Mouse (Mus musculus) heart, postnatal 14 days (tissue): Measurements from ENCODE around the gene Duxbl1. TPM values are rescaled to one million over a fixed set of nuclear protein-coding genes. Genes with fewer than 3 reads are reported as not detected.
"Not testable (repeated sequence)": the region's sequence is repeated elsewhere in the genome, so short reads cannot be mapped to it uniquely, and the experiment has no call there.

Experiments
- DNase-seq, 2 experiments: peaks; one replicate each; pipeline ENCODE4 v3.0.0; 2021 to 2022
- intact Hi-C: fragments of 180-260 bp; cut with DNase I; formaldehyde crosslinking; loops from one replicate; pipeline ENCODE4 v1.15.1; 2025
- long read RNA-seq, 2 experiments: library from polyadenylated mRNA; stranded (forward); transcript quantifications; one replicate each; pipeline ENCODE4 v2.0.0; 2021
- total RNA-seq, 2 experiments: library from RNA; stranded (reverse); gene quantifications; 2 replicates each; pipeline ENCODE4 v1.2.3; 2021

The Duxbl1 gene
- total RNA-seq = under 1 TPM in 1 of 2 experiments, not detected in 1; 0.39 TPM
- long read RNA-seq, experiment 1 = 0 reads
- long read RNA-seq, experiment 2, partial matches to known transcripts = 0 of 2 reads
- long read RNA-seq, experiment 2, other reads (novel, unspliced or antisense) = 2 of 2 reads

DNA sequence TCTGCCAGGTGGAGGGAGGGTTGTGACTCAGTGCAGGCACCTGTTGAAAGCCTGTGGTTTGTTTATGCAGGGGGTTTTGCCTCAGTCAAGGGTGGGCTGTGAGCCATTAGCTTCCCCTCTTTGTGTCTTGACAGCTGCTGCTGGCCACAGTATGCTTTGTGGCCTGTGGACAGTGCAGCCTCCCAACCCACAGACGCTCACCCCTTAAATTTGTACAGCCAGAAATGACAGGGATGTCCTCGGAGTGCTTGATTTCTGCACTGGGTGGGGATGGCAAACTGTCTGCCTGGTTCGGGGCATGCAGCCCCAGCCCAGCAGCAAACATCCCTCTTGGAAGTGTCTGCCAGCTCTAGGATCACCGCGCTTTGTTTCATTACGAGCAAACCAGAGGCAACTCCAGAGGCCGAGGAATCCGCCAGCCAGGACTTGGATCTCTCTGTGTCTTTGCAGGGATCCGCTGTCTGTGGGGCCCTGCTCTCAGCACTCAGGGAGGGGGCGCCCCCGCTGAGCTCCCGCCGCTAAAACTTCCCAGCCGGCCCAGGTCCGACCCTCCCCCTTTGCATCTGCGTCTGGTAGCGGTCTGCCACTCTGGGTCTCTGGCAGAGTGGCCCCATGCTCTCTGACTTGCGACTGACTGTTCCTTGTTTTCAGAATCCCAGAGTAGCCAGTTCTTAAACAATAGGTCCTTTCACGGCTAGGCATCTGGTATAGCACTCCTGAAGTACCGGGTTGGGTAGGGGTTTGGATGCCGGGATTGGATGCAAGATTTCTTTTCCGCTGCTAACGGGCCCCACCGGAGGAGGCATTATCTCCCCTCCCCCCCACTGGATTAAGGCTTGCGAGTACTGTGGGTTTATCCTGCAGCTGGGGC is at the start of gene Duxbl1:
Duxbl1 (plus strand) TSS at position 207 of the 871 bp plus-strand sequence.
- intact Hi-C loops, DNase-seq: not testable (repeated sequence)

DNA sequence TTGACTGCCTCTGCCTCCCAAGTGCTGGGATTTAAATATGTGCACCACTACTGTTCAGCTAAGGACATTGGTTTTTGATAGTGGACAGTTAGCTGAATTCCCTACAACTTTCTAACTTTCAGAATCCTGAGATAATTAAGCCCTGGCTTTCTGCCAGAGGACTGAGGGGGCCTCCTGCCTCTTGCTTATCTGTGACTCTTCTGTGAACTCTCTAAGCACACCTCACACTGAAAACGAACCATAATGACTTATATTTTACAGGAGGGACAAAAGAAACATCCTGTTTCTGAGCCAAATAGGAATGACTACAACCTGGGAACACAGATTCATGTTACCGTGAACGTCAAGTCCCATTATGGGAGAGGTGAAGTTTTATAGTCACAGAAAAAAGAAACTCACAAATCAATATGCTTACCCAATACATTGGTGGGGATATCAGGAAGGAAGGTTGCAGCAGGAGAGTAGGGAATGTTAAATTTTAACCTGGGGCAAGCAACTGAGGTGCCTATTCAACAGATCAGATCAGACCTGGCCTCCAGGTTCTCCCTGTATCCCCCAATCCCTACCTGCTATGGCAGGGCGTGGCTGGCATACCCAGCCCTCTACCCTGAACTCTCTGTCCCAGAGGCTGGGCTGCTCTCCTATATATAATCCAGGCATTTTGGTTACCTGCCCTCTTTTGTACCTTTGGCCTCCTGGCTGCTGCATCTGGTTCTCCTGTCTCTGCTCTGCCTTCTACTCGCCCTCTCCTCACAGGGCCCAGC is 41.3 kb upstream of the Duxbl1 start:
- intact Hi-C loops, DNase-seq: not testable (repeated sequence)

DNA sequence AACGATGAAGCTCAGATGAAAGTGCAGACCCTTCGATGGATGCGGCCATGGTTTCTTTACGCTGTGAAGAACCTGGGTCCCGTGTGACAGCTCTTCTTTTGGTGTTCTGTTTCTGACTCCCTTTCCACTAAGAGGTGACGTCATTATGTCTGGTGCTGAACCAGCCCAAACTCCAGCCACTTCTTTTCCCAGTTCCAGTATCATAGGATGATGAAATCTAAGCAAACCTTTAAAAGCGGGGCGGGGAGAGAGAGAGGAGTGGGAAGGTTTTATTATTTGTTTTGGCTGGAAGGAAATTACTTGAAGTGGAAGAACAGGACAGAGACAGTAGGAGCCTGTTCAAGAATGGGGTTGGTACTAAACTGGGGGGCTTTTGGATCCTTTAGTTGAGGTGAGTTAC is 40.4 kb upstream of the Duxbl1 start, which contains the start of gene Cphx1:
Cphx1 (plus strand) TSS at position 301 of the 400 bp plus-strand sequence.
- intact Hi-C loops, DNase-seq: not testable (repeated sequence)

DNA sequence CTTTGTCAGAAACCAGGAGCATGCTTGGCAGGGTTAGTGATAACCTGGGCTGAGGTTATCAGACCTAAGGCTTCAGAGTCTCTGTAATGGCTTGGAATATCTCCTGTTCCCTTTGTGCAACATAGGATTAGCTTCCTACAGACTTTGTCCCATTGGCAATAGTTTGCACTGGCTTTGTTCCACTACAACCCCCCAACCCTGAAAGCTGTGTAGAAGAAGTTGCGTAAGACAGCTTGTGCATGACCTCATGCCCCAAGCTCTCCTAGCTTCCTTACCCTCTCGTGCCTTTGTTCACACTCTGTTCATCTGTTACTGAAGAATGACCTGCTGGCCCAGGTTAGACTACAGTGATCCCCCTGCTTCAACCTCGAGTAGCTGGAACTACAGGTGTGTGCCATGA is 20.5 kb upstream of the Duxbl1 start:
- intact Hi-C loops, DNase-seq: not testable (repeated sequence)

DNA sequence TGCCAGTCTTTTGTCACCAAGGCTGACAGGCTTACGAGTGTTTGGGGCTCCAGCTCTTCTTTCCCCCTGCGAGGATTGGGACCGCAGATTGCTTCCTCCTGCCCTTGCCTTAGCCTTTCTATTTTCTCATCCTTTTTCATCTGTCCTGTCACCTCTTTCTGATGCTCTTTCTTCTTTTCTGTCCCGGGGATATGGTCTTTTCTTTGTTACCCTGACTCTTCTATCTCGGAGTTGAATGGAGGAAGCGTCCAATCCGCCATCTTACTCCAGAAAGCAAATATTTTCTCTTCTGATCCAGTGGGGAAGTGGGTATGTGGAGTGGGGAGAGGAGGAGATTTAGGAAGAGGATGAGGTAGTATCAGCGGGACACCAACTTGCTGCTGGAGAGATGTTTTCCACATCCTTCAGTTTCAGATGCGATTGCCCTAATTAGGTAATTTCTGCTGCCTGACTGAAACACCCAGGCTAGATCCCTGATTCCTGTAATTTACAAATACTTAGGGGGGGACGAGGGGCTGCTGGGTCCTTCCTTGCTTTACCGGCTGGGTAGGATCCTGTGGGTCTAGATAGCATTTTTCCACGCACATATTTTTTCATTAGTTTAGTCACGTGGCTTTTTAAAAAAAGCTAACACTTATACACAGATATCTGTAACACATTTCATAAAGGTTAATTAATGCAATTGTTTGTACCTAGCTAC is 1.0 kb downstream of the Duxbl1 start:
- DNase-seq = peak in 1 of 2 experiments; percentile 0
- intact Hi-C loops = not testable (repeated sequence)

DNA sequence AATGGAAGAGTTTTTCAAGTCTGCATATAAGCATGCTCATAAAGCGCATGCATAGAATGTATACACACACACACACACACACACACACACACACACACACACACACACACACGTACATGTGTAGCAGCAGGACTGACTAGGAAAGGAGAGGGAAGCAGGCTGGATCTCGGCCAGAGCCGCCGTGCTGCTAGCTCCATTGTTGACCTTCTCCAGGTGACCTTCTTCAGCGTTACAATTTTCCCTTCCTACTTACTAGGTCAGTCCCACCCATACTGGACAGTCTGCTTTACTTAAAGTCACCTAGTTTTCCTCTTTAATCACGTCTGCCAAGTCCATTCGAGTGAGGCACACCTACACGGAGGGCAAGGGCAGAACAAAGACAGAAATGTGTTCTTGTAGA is 3.5 kb downstream of the Duxbl1 start:
- peak; percentile 2 to 17 for DNase-seq
- intact Hi-C loops = not testable (repeated sequence)

DNA sequence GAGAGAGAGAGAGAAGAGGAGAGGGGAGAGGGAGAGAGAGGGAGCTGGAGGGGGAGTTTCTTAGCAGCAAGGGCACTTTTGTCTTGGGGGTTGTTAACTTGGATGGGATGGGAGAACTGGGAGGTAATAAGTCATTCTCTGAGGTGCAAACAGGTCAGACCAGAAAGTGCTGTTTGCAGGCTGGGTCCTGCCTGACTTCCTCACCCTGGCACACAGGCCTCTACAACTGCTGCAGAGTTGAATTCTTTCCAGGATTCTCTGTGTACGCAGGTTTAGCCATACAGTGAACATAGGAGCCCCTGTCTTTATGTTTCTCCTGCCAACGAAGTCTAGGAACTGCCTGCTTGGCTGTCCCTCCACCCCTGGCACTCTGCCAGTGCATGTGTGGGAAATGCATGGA is 29.1 kb downstream of the Duxbl1 start:
- intact Hi-C loops = not testable (repeated sequence)

DNA sequence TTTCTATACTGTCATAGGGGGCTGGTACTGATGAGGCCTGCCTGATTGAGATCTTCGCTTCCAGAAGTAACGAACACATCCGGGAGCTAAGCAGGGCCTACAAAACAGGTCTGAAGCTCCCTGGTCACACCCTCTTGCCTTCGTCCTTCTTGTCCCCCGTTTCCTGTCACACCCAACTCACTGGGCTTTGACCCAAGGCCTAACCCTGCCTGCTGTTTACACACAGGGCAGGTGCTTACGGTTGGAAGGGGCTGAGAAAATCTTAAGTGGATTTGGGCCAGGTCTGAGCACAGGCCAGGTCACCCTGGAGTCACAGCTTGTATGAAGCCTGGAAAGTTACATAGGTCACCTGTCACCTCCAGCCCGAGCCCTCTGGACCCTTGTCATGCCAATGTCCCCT is 38.0 kb downstream of the Duxbl1 start:
- DNase-seq, intact Hi-C loops: not testable (repeated sequence)

More for the DNA sequence above, 29.1 kb downstream of the Duxbl1 start:
- DNase-seq = not testable (repeated sequence)

DNA sequence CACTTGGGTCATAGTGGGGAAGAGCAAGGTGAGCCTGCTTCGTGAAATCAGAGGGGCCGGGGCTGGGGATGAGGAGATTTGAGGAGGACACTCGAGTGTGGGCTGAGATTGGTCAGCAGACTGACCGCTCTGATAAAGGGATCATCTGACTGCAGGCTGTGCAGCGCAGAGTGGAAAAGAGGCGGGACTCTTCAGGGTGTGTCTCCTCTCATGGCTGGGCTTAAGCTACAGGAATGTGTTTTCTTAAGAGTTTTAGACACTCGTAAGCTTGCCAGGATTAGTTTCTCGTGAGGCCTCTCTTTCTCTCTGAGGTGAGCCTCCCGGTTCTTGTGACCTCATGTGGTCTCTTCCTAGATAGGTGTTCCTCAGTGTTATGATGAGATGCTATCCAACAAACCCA is 43.2 kb downstream of the Duxbl1 start:
- intact Hi-C loops = not testable (repeated sequence)

DNA sequence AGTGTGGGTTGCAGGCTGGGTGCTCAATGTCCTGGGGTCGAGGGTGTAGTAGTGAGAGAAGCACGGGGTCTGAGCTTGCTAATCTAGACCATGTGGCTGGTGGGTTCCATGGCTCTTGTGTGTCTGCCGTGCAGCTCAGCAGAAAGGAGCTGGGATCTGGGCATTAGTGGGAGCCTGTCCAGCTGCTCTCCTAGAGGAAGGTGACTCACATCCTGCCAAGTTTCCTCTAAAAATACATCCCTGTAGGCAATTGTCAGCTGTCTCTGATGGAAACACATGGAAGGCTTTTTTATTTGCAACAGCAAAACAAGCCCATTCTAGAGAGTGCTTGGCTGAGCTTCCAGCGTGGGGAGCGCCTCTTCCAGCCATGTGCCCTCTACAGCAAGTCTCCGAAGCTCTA is 44.5 kb downstream of the Duxbl1 start:
- intact Hi-C loops, DNase-seq: not testable (repeated sequence)

More for the DNA sequence above, 43.2 kb downstream of the Duxbl1 start:
- DNase-seq = not testable (repeated sequence)

DNA sequence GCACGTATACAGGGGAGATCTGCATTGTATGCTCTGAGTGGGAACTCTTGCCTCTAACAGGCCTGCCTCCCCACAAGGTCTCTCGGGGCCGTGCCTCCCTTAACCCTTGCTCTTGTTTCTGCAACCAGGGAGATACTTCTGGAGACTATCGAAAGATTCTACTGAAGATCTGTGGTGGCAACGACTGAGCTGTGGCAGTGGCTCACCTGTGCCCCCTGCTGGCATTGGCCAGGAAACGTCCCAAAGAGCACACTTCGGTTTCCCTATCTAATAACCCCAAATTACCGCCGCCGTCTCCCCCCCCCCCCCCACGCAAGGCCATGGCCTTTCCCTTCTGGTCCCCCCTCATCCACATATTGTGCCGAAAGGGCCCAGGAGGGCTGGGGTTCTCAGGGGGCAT is 47.3 kb downstream of the Duxbl1 start:
- intact Hi-C loops, DNase-seq: not testable (repeated sequence)

DNA sequence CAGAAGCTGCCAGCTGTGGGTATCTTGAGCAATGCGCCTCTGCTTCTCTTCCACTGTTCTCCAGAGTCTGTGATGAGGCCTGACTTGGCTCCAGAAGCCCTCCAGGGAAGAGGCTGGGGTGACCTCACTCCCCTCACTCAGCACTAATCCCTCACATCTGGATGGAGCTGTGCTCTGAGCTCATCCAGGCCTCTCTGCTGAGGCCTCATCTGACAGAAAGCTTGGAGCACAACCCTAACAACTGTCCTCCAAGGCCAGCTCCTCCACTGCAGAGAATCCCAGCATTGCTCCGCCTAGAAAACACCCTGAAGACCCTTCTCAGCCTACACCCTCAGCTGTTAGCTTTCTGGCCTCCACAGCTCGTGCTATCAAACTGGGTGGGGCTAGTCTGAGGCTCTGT is 56.0 kb downstream of the Duxbl1 start:
- intact Hi-C loops = not testable (repeated sequence)

DNA sequence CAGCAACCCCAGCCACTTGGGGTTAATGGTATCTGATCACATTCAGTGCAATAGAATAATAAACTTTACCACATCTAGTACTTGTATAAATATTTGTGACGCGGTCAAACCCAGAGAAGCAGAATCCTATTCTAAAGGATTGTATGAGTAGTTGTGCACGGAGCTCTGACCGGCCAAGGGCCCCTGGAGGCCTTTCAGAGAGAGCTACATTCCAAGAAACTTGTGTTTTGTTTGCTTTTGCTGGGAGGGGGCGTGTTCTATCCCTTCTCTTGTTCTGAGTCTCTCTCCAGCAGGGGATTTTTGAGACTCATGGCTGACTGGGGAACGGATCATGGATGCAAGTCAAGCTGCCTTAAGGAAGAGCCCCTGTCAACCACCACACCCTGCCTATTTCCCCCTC is 57.1 kb downstream of the Duxbl1 start:
- DNase-seq, intact Hi-C loops: not testable (repeated sequence)

More for the DNA sequence above, 56.0 kb downstream of the Duxbl1 start:
- DNase-seq = not testable (repeated sequence)

Other genes starting within 250 kb of the Duxbl1 start
- 10 to 100 TPM; 47.6 to 48.3 TPM for gene Zcchc24, start 209.5 kb upstream of the Duxbl1 start, total RNA-seq
- gene Anxa11, start 136.4 kb upstream of the Duxbl1 start, total RNA-seq = 10 to 100 TPM; 69.9 to 78.1 TPM
- 1 to 10 TPM; 2.6 to 2.9 TPM for gene Plac9a, start 75.5 kb upstream of the Duxbl1 start, total RNA-seq
- gene Tmem254a, start 50.9 kb upstream of the Duxbl1 start, total RNA-seq = 1 to 10 TPM; 1.6 to 2.1 TPM
- gene Cphx1, start 40.3 kb upstream of the Duxbl1 start, total RNA-seq = not detected
- 10 to 100 TPM; 21.2 to 24.0 TPM for gene Gm9780, start 64.1 kb downstream of the Duxbl1 start, total RNA-seq
- 10 to 100 TPM; 10.1 to 16.1 TPM for gene Tmem254c, start 88.8 kb downstream of the Duxbl1 start, total RNA-seq
- gene Cphx2, start 102.9 kb downstream of the Duxbl1 start, total RNA-seq = not detected
- gene Cphx3, start 103.7 kb downstream of the Duxbl1 start, total RNA-seq = not detected
- gene Duxbl2, start 139.8 kb downstream of the Duxbl1 start, total RNA-seq = under 1 TPM; 0.17 to 0.74 TPM
- gene Plac9b, start 203.9 kb downstream of the Duxbl1 start, total RNA-seq = 10 to 100 TPM; 50.7 to 53.6 TPM
- gene Tmem254b, start 228.5 kb downstream of the Duxbl1 start, total RNA-seq = 1 to 10 TPM; 3.9 to 5.9 TPM